Mouse (Mus musculus) megakaryocyte, embryonic 14.5 days (primary cell): ENCODE data around the gene Slbp. TPM values are rescaled to one million over a fixed set of nuclear protein-coding genes. Genes with fewer than 3 reads are reported as not detected.

ENCODE experiments used
- H3K27me3 ChIP-seq: replicated peaks from 2 replicates; pipeline ENCODE3; 2012; ENCODE audit warnings: inconsistent platforms
- H3K36me3 ChIP-seq: replicated peaks from 2 replicates; pipeline ENCODE3; 2012; ENCODE audit warnings: low read length, inconsistent platforms, mixed read lengths
- H3K4me1 ChIP-seq: 2 replicates; pipeline ENCODE4 v1.6.1; 2012; ENCODE audit warnings: inconsistent platforms
- H3K4me3 ChIP-seq: replicated peaks from 2 replicates; pipeline ENCODE3; 2012; ENCODE audit warnings: moderate library complexity, mild to moderate bottlenecking, inconsistent platforms
- H3K9me3 ChIP-seq: 2 replicates; pipeline ENCODE4 v1.6.1; 2012; ENCODE audit warnings: inconsistent platforms
- FLI1 ChIP-seq: IDR thresholded peaks from 2 replicates; pipeline ENCODE4 v1.6.1; 2012; ENCODE audit warnings: low read length, inconsistent platforms, mixed read lengths
- GATA1 ChIP-seq: IDR thresholded peaks from 3 replicates; pipeline ENCODE4 v1.6.1; 2012; ENCODE audit warnings: mixed read lengths, low read length, inconsistent platforms, borderline replicate concordance
- polyA plus RNA-seq: library from polyadenylated mRNA; stranded (reverse); fragments of >175 nt; gene quantifications from 2 replicates; pipeline ENCODE4 v1.2.3, GENCODE M21; 2012; ENCODE audit warnings: low replicate concordance; ENCODE audit not compliant: insufficient read depth

Gene Slbp
- polyA plus RNA-seq, 1 experiment: 43.9 TPM

GRCm38 (mm10) chr5:33635361-33635760 lies 17.0 kb downstream of the Slbp start:
- Histone ChIP-seq H3K4me1 (peaks cover 42% of the 10 kb centered on the region), H3K4me3 (no peak overlapping the region), H3K36me3 (peaks cover 48% of the 10 kb centered on the region), H3K9me3 (no peaks in the 10 kb centered on the region), H3K27me3 (no peaks in the 10 kb centered on the region)
- TF ChIP-seq FLI1 (no peak), GATA1 (no peak)

GRCm38 (mm10) chr5:33632526-33632925 lies 19.8 kb downstream of the Slbp start:
- H3K4me1 ChIP-seq: peaks cover 46% of the 10 kb centered on the region
- no peak overlapping the region for H3K4me3 ChIP-seq
- H3K36me3 ChIP-seq: peaks cover 24% of the 10 kb centered on the region
- no peaks in the 10 kb centered on the region for H3K9me3 ChIP-seq
- no peak for TF ChIP-seq FLI1
- H3K27me3 ChIP-seq: no peaks in the 10 kb centered on the region

- H3K9me3 ChIP-seq: no peaks in the 10 kb centered on the region
- peaks cover 12% of the 10 kb centered on the region for H3K36me3 ChIP-seq
- peaks cover 48% of the 10 kb centered on the region for H3K4me1 ChIP-seq
- H3K4me3 ChIP-seq: peak overlapping the region; percentile 99
- no peaks in the 10 kb centered on the region for H3K27me3 ChIP-seq
- TF ChIP-seq FLI1 (no peak), GATA1 (no peak)
Measured at GRCm38 (mm10) chr5:33630615-33631014, 21.8 kb downstream of the Slbp start.

GRCm38 (mm10) chr5:33630061-33630460 lies 22.3 kb downstream of the Slbp start:
- H3K9me3 ChIP-seq: no peaks in the 10 kb centered on the region
- TF ChIP-seq GATA1: no peak
- no peak for TF ChIP-seq FLI1
- peaks cover 14% of the 10 kb centered on the region for H3K36me3 ChIP-seq
- H3K4me1 ChIP-seq: peaks cover 49% of the 10 kb centered on the region
- no peaks in the 10 kb centered on the region for H3K27me3 ChIP-seq
- peak overlapping the region; percentile 99 for H3K4me3 ChIP-seq

- Histone ChIP-seq H3K4me1 (peaks cover 51% of the 10 kb centered on the region), H3K36me3 (peaks cover 15% of the 10 kb centered on the region), H3K9me3 (no peaks in the 10 kb centered on the region), H3K4me3 (peak within 1 kb of the TSS; percentile 99), H3K27me3 (no peaks in the 10 kb centered on the region)
- TF ChIP-seq GATA1 (no peak), FLI1 (no peak)
Measured at GRCm38 (mm10) chr5:33629301-33629987, 22.9 kb downstream of the Slbp start, which contains the start of the genes Fam53a and Gm9903. TSS of gene Fam53a (minus strand) at chr5:33629635. TSS of gene Gm9903 (plus strand) at chr5:33629925.

- no peaks in the 10 kb centered on the region for H3K9me3 ChIP-seq
- peaks cover 55% of the 10 kb centered on the region for H3K4me1 ChIP-seq
- TF ChIP-seq FLI1 (no peak), GATA1 (no peak)
- no peaks in the 10 kb centered on the region for H3K27me3 ChIP-seq
- peak overlapping the region; percentile 99 for H3K4me3 ChIP-seq
- peaks cover 15% of the 10 kb centered on the region for H3K36me3 ChIP-seq
Measured at GRCm38 (mm10) chr5:33628820-33629300, 23.5 kb downstream of the Slbp start.

- Histone ChIP-seq H3K9me3 (no peaks in the 10 kb centered on the region), H3K36me3 (peaks cover 23% of the 10 kb centered on the region), H3K4me1 (peaks cover 61% of the 10 kb centered on the region), H3K27me3 (no peaks in the 10 kb centered on the region), H3K4me3 (peak overlapping the region; percentile 99)
- TF ChIP-seq FLI1: no peak
- no peak for TF ChIP-seq GATA1
Measured at GRCm38 (mm10) chr5:33627968-33628367, 24.4 kb downstream of the Slbp start.

- Histone ChIP-seq H3K4me3 (no peak overlapping the region), H3K4me1 (peaks cover 56% of the 10 kb centered on the region), H3K27me3 (no peaks in the 10 kb centered on the region), H3K36me3 (peaks cover 46% of the 10 kb centered on the region), H3K9me3 (no peaks in the 10 kb centered on the region)
- TF ChIP-seq GATA1: no peak
- TF ChIP-seq FLI1: no peak
Measured at GRCm38 (mm10) chr5:33623766-33624165, 28.6 kb downstream of the Slbp start.

GRCm38 (mm10) chr5:33622671-33623070 lies 29.7 kb downstream of the Slbp start:
- H3K36me3 ChIP-seq: peaks cover 48% of the 10 kb centered on the region
- H3K27me3 ChIP-seq: no peaks in the 10 kb centered on the region
- no peak for TF ChIP-seq FLI1
- TF ChIP-seq GATA1: no peak
- no peaks in the 10 kb centered on the region for H3K9me3 ChIP-seq
- H3K4me1 ChIP-seq: peaks cover 52% of the 10 kb centered on the region
- H3K4me3 ChIP-seq: no peak overlapping the region

- TF ChIP-seq GATA1 (no peak), FLI1 (no peak)
Measured at GRCm38 (mm10) chr5:33614391-33614790, 38.0 kb downstream of the Slbp start.

More at GRCm38 (mm10) chr5:33614391-33614790, 38.0 kb downstream of the Slbp start:
- H3K9me3 ChIP-seq: no peaks in the 10 kb centered on the region
- no peaks in the 10 kb centered on the region for H3K27me3 ChIP-seq
- H3K36me3 ChIP-seq: peaks cover 69% of the 10 kb centered on the region
- peaks cover 26% of the 10 kb centered on the region for H3K4me1 ChIP-seq
- H3K4me3 ChIP-seq: no peak overlapping the region
